Mouse (Mus musculus): ENCODE measurements around the gene Tcf7l2.

The Tcf7l2 gene

DNA sequence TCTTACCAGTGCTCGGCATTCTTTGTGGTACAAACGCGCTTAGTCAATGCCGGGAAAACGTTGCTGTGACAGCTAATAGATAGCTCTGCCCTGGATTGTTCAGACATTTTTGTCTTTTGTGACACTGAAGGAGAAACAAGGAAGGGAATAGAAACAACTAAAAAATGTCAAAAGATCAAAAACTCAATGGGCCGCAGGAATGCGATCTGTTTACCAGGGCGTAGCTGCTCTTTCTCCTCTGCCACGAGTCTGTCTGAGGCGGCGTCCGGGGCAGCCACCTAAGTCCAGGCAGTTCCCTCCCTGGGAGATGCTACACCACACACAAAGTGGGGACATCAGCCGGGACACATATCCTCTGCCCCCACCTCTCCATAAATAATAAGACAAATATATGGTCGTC lies 144.9 kb downstream of the Tcf7l2 start:
- in situ Hi-C loops (cut with MboI; ENCODE audit: unreplicated experiment in 2 of 2): no loop called here

DNA sequence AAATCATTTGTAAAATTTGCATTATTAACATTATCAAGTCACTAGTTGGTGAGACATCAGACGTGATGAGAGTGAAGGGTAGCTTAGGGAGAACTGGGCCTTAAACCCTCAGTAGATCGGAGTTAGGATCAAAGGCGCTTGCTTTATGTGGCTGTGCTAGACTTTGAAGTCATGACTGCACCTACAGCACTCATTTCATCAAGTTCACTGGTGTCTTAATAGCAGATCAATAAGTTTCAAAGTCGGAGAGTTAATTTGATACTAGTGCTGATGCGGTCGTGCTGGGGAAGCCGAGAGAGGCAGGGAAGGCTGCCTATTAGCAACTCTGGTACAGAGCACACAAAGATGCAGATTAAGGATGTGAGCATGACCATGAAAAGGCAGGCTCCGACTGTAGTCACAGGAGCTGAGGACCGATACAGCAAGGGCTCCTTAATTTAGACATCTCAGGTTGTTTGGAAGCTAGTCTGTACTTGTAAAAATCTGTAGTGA lies 150.1 kb downstream of the Tcf7l2 start:
- in situ Hi-C loops (cut with MboI; ENCODE audit: unreplicated experiment in 2 of 2): no loop called here

DNA sequence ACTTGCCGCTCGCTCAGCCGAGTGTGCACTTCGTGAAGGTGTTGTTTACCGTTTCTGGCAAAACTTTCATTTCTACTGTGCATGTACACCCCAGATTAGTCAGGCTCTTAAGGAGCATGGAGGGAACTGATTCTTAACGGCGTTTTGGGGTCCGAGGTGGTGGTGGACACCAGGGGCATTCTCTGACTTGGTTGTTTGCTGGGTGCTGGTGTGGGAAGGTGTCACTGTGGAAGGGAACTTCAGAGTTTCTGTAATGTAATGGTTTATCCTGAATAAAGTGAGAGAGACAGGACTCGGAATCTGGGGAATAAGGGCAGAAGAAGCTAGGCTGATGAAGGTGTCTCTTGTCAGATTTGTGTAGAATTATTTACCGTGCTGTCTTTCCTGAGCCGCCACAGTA lies 151.9 kb downstream of the Tcf7l2 start:
- in situ Hi-C loops (cut with MboI; ENCODE audit: unreplicated experiment in 2 of 2): no loop called here

DNA sequence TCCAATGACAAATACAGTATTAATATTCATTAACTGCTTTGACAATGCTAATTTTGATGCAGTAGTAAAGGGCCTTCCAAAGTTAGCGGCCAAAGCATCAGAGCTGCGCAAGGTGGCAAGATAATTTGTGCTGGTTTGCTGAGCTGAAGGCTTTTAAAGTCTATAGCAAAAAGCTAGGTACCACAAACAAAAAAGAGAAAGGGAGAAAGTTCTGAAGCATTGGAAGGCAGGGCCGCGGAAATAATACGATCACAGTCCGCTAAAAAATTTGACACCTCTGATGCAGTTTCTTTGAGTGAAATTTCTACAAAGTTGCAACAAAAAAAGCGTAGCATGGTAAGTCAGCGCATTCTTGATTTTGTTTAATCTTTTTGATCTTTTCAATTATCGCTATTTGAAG lies 152.8 kb downstream of the Tcf7l2 start:
- in situ Hi-C loops (cut with MboI; ENCODE audit: unreplicated experiment in 2 of 2): no loop called here

DNA sequence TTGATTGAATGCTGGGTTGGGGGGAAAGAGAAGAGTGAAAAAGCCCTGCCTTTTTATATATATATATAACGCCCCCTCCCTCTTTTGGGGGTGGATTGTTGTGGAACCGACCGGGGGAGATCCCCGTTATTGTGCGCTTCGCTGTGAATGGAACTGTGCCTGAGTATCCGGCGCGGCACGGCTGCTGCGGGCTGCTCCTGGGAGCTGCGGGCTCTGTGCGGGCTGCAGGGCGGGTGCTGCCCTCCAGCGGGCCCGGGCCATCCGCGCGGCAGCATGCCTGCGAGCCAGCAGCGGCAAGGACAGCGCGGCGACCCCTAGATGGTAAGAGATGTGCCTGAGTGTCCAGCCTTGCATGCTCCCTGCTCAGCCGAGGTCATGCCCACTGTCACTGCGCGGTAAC lies 153.7 kb downstream of the Tcf7l2 start:
- in situ Hi-C loops (cut with MboI; ENCODE audit: unreplicated experiment in 2 of 2): no loop called here

DNA sequence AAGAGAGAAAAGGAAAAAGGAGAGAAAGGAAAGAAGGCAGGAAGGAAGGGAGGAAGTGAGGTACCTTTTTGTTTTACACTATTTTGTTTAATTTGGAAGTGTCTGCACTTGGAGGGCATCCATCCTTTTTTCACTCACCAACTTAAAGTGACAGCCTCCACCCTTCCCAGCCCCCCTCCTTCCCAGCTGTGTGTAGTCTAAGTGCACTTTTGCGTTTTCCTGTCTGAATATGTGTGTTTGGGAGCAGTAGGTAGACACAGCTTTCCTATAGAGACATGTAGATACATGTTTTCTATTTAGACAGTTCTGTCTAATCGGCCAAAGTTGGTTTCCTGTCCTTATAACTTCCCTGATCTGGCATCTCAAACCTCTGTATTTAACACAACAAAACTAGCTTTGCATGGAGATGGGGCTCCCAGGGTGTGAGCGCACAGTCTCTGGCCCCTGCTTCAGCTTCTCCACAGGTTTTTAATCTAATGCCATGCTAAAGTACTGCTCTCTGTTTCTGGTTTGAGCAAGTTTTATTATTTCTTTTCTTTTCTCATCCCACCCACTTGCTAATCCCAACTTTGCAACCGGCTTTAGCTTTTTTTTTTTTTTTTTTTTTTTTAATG lies 154.3 kb downstream of the Tcf7l2 start:
- in situ Hi-C loops (cut with MboI; ENCODE audit: unreplicated experiment in 2 of 2): no loop called here

DNA sequence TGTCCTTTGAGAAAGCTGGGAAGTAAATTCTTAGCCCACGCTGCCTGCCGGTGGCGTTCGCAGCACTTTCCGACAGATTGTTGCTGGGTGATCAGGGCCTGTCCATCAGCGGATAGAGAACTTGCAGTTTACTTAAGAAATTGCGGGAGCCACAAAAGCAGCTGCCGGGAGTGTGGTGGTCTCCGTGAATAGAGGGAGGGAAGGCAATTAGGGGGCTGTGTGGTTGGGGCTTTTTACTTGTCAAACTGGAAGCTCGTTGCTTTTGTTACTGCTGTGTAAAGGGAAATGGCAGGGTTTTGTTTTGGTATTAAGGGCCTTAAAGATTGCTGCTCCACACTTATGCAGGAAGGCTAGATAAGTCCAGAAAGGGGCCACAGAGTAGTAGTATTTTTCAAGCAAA lies 155.0 kb downstream of the Tcf7l2 start:
- in situ Hi-C loops (cut with MboI; ENCODE audit: unreplicated experiment in 2 of 2): no loop called here

DNA sequence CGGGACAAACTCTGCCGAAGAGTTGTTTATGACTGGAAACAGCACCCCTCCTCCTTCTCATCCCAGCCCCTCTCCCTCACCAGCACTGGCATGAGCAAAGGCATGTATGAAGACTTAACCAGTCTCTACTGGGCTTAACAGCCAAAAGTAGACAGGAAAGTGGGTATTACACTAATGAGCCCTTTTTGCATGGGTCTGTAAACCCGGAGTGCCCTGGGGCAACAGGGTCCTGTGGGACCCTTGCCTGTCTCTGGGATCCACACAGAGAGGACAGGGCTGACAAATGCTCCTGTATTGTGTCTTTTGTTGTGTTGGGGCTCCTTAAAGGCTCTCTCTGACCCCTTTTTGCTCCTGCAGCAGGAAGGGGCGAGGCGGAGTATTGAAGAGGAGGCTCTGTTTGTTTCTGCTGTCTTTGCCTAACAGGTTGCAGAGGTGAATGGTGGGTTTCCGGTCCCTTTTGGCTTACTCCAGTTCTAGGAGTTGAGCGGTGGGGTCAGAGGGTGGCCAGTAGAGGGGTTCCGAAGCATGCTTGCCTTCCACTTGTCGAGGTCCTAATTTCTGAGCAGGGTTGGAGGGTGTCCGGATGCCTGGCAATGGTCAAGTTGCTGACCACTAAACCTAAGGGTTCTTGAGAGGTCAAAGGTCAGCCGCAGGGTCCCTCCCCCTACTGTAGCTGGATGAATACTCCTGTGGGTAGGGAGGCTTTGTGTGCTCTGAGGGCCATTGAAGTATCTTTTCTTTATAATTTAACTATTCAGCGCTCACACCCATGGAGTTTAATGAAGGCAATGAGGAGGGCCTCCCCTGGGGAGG lies 161.2 kb downstream of the Tcf7l2 start:
- in situ Hi-C loops (cut with MboI; ENCODE audit: unreplicated experiment in 2 of 2): no loop called here

DNA sequence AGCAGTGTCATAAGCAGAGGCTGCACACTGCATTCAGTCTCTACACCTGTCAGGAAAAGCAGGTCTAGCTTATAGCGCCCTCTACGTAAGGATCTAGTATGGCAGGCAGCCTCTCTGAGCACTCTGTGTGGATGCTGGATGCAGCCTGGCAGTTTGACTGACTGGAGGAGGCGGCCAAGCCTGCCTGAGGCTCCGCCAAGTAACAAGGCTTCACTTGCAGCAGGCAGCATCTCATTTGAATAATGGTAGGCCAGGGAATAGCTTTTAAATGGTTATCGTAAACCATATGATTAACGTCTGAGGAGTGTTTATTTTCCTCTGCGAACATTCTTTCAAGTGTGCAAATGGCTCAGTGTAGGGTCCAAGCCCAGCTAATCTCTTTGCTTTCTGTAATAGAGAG lies 167.4 kb downstream of the Tcf7l2 start:
- in situ Hi-C loops (cut with MboI; ENCODE audit: unreplicated experiment in 2 of 2): no loop called here

DNA sequence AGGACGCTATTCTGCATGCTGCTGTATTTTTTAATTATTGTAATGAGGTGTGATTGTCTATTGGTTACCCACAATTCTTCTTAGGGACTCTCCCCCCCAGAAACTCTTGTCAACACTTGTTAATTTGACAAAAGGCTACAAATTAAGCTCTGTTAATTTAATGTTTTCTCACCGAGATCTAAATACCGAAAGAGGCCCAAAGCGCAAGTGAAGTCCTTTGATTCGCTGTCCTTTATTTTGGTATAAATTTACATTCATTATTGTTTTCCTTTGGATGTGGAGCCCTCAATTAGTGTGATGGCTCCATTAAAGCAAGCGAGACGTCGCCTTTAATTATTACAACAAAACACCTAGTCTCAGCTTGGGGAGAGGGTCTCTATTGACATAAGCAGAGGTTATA lies 170.3 kb downstream of the Tcf7l2 start:
- in situ Hi-C loops (cut with MboI; ENCODE audit: unreplicated experiment in 2 of 2): no loop called here

DNA sequence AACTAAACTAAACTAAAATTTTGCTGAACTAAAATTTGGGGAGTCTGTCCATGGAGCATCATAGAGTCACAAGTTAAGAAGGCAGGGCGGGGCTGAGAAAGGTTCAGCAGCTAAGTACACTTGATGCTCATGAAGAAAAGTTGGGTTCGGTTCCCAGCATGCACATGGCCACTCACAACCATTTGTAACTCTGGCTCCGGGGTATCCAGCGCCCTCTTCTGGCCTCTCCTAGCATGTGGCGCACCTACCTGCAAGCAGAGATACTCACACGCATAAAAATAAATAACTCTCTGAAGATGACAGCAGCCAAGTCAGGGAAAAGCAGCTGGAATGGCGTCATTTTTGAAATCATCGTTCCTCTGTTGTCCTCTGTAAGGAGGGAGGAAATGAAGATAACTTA lies 171.2 kb downstream of the Tcf7l2 start:
- in situ Hi-C loops (cut with MboI; ENCODE audit: unreplicated experiment in 2 of 2): no loop called here

DNA sequence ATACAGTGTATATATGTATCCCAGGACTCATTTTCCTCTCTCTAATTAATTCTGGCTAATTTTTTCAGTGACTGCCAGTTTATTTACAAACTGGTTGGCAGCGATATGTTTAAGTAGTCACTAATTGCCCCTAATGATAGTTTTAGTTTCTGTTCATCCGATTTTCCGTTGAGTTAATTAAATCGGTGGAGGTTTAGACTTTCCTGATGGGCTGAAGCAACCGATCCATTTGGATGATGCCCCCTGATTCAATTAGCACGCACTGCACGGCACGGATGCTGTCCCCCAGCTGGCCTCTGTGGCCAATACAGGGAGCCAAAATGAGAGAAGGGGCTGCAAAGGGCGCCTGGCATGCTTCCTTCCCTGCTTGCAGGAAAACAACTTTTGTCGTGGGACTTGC lies 172.0 kb downstream of the Tcf7l2 start:
- in situ Hi-C loops (cut with MboI; ENCODE audit: unreplicated experiment in 2 of 2): no loop called here

DNA sequence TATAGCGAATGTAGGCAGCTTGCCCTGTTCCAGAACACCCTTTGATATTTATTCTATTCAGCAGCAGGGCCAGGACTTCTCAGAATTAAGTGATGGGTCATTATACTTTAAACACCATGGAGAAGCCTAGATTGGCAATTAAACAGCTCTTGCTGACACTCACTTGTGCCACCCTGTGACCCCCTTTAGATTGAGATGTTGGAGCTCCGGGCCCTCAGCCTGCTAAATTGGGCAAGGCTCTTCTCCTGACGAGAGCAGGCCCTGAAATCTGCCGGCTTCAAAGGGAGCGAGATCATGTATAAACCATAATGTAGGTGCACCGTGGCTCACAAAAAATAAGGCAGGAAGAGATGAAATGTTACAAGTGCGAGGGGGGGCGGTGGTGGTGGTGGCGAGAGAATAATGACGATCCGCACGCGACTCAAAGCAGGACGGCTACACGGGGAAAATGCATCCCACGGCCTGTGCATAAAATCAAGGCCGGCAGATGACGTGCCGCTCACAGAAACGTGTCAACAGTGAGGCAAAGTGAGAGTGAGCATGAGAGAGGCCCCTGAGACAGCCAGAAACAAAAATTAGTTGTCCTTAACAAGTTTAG lies 173.1 kb downstream of the Tcf7l2 start:
- in situ Hi-C loops (cut with MboI; ENCODE audit: unreplicated experiment in 2 of 2): no loop called here

DNA sequence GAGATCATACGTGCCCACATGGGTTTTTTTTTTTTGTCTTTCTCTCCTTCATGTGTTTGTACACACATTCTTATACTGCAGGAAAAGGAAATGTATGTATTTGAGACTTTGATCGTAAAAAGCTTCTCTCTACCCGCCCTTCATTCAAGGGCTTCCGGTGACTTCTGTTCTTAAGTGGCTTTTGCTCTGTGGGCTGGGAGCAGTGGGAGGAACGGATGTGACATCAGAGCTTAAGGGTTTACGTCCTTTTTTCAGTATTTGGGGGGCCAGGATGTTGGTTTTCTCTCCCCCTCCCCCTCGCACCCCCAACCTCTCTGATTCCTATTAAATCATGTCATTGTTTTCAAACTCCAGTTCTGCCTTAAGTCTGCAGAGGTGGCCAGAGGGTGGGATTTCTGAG lies 173.9 kb downstream of the Tcf7l2 start:
- in situ Hi-C loops (cut with MboI; ENCODE audit: unreplicated experiment in 2 of 2): no loop called here

DNA sequence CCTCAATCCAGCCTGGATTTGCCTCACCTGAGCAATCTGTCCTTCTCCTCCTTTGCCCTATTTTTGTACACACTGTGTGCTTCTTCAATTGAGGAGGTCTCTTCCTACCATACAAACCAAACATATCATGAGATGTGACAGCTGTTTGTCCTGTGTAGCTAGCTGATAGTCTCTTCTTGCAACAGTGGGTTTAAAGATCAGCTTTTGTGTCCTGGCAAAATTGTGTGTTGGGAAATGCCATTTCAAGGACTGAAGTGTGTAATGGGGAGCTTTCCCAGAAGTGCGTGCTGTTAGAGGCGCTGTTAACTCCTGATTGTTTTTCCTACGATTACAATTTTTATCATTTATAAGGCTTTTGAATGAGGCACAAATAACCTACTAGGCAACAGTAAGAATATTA lies 174.6 kb downstream of the Tcf7l2 start:
- in situ Hi-C loops (cut with MboI; ENCODE audit: unreplicated experiment in 2 of 2): no loop called here

DNA sequence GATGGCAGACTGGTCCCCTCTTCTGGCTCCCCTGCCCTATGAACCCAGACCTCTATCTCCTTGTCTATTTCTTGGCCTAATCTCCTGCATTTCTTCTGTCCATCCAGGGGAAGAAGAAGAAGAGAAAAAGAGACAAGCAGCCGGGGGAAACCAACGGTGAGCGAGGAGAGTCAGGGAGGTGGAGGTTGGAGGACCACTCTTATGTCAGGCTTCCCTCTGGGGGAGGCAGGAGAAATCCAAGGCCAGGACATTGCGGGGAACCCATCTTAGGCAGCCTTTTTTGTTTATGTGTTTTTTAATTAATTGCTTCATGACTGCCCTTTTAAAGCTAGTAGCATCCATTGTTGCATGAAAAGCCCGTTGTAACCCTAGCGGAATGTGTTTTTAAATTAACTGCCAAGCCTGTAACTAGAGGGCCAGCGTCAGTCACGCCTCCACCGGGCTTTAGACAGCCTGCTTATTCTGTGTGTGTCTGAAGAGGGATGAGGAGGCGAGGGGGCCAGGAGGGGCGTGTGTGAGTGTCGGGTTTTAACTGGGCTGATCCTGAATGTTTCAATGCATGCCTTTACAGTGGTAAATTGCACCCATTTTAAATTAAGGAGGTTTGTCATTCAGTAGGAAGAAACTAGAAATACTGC lies 182.3 kb downstream of the Tcf7l2 start:
- in situ Hi-C loops (cut with MboI; ENCODE audit: unreplicated experiment in 2 of 2): no loop called here

DNA sequence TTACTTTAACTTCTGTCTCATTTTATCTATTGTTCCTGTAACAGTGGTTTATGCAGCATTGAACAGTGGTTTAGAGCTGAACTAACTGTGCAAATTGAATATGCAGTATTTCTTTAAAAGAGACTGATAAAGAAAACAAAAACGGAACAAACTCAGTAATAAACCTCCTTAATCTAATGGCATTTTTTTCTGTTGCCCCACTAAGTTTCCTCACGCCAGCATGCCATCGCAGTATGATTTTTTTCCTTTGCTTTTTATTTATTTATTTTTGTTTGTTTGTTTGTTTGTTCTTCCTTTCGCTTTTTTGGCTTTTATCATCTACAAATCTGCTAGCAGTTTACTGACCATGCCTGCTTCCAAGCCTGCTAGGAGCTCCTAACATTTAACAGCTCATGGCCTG lies 183.2 kb downstream of the Tcf7l2 start:
- in situ Hi-C loops (cut with MboI; ENCODE audit: unreplicated experiment in 2 of 2): no loop called here

DNA sequence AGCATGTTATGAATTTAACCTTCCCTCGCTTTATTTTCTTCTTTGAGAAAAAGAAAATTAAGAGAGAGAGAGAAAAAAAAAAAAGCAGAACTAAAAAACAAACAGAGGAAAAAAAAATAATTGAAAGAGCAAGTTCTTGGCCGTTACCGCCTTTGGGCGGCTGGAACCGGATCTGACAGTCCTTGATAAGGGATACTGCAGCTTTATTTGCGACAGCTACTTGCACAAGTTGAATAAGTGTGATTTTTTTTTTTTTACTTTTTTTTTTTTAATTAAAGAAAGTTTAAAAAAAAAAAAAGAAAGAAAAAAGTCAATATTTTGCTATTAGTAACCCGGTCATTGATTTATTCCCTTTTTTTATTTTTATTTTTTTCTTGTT lies 183.8 kb downstream of the Tcf7l2 start:
- in situ Hi-C loops (cut with MboI; ENCODE audit: unreplicated experiment in 2 of 2): no loop called here

DNA sequence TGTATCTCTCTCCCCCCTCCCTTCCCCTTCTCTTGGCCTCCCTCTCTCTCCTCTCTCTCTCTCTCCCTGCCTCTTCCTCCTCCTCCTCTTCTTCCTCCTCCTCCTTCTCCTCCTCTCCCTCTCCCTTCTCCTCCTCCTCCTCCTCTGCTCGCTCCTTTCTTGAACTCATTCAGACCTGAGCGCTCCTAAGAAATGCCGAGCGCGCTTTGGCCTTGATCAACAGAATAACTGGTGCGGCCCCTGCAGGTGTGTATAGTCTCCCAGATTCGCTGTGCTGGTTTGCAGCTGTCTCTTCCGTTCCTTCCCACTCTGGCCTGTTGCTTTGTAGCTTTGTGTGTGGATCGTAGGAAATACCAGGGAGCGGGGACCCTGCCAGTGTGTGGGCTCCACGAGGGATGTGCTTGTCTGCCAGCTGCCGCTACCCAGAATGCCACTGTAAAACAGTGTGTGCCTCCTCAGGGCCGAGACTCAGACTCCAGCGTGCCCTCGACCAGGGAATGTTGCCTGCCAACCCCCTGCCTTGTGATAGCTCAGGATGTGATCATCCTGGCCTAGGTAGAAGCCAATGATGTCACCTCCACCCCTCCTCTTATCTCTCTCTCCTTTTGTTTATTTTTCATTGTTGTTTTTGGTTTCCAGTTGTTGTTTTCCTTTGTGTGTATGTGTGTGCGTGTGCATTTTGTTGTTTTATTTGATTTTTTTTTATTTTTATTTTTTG lies 184.3 kb downstream of the Tcf7l2 start:
- in situ Hi-C loops (cut with MboI; ENCODE audit: unreplicated experiment in 2 of 2): no loop called here

DNA sequence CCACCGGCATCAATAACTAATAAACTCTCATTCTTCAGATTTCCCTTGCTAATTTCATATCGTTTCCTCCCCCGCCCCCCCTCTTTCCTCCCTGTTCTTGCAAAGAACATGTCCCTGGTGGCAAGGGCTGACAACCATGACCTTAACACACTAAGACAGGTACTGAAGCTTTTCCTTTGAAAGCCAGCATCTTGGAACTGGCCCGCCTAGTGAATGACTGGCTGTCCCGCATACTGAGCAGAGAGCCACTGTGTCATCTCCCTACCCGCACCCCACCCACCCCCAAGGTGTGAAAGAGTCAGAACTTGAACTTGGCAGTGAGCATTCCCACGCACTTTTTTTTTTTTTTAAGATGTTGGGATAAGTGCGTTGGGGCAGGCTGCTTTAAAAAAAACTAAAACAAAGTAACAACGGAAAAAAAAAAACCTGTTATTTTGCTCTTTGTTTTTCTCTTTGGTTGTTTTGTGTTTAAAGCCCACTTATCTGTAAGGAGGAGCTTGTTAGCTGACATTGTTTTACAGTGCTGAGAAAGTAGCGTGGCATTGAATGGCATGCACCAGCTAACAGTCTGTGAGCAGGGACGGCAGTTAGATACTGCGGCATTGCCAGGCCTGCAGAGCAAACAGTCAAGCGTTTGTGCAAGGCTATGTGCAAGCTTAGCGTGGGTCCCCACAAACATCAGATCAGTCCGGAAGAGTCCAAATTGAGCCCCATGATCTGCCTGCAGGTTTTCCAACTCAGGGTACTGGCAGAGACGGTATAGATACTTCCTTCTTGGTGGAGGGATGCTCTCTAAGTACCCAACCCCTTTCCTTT lies 185.4 kb downstream of the Tcf7l2 start:
- in situ Hi-C loops (cut with MboI; ENCODE audit: unreplicated experiment in 2 of 2): no loop called here
